Mouse (Mus musculus) spleen, adult 12 weeks (tissue): ENCODE results near the gene Trim16.

Experiments
- DNase-seq: peaks from one replicate; pipeline ENCODE4 v3.0.0; 2022; ENCODE audit warnings: low spot score

The Trim16 gene

DNA sequence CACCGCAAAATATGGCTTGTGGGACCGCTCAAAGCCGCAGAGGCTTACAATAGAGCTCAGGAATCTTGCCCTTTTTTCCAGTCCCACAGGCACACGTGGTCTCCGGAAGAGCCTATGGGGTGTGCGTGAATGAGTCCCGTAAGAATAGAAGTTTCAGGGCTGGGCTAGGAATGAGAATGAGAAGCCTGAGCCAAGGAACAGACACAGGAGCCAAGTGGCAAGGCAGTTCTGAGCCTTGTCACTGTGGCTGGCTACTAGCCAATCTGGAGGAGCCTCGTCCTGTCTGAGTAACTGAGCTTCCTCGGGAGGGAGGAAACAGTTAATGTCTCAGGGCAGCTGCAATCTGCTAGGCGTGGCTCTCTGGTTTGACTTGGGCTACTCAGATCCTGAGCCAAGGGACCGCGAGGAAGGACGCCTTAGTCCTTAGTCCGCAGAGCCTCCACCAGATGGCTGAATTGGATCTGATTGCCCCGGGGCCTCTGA, at the start of gene Trim16:
Gene Trim16, plus strand, starts transcription at position 173 of the 483 bp plus-strand sequence.
- DNase-seq = peak; percentile 9

DNA sequence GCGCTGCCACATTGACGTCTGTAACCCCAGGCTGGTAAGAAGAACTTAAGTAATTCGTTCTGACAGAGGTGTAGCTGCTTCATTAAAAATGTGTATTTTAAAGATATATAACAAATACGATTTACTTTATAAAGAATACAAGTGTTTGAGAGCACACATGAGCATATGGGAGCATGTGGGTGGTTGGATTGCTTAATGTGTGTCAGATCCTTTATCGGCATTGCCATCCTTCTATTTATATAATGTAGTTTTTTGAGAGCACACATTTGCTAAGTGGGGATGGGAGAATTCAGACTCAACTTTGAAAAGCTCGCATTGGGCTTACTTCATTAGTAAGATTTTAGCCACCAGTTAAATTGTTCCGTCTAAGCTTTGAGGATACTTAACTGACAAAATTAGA, 43.5 kb upstream of the Trim16 start:
- DNase-seq = no peak

DNA sequence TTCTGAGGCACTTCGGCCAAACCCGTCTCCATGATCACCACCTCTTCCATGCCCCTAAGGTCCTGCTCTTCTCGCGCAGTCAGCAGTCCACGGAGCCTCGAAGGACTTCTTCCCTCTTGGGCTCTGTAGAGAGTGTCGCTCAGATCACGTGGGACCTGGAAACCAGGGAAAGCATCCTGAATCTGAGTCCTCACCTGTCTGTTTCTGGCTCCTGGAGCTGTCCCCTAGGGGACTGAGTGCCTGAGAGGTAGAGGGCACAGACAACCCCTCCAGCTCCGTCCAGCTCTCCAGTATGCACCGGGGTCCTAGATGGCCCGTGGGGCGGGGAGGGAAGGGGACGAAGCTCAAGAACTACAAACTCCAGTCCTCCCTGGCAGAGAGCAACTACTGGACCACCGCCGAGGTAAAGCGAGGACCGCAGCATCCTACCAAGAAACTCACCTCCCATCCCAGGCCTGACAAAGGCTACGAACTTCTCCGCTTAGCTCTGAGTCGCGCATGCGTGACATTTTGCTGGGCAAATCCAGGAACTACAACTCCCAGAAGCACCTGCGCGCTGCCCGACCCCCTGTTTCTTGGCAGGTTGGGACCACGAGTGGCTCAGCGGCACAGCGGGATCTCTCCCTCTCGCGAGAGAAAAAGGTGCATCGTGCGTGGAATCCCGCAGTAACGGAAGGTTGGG, 31.0 kb upstream of the Trim16 start, which contains the start of gene Zfp286:
Gene Zfp286, minus strand, starts transcription at position 528 of the 682 bp plus-strand sequence.
- DNase-seq = peak; percentile 33

DNA sequence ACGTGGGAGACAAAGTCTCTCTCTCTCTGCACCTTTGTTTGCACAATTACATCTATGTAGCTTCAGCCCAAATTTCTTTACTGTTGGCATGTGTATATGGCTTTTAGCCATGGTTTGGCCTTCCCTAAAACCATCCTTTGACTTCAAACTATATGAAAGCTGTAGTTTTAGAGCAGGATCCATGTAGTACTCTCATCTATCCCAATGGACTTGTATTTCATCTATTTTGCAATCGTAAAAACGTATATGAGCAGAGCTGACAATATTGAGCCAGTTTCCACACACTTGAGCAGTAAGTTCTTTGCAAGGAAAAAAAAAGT, 30.5 kb upstream of the Trim16 start:
- no peak for DNase-seq

DNA sequence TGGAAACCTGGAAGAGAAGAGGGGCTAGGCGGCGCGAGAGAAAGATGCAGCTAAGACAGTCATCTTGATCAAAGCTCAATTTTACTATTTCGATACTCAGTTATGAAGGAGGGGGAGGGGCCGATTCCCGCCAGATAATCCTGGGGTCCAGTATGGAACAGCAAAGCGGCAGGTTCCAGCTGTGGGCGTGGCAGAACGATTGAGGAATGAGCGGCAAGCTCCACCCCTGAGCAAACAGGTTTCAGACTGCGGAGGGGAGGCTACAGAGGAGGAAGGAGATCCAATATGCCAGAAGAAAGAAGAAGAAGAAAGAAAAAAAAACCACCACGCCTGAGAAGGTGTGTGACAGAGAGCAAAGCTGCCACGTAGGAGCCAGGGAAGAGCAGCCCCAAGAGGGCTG, 15.9 kb upstream of the Trim16 start:
- DNase-seq = no peak

DNA sequence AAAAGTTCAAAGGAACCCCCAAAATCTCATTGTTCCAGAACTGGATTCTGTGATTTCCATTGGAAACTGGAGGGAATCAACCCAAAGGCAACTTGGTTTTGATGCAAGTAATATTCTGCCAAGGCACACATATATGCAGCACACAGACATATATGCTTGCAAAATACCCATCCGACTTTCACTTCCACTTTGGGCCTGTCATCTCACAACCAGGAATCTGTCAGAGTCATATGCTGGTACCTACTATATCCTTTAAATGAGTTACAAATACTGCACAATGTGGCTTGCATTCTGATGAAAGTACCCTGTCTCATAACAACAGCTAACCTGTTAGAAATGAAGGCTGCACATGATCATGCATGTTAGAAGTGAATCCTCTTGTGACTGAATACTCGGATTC, 12.1 kb upstream of the Trim16 start:
- DNase-seq = no peak

DNA sequence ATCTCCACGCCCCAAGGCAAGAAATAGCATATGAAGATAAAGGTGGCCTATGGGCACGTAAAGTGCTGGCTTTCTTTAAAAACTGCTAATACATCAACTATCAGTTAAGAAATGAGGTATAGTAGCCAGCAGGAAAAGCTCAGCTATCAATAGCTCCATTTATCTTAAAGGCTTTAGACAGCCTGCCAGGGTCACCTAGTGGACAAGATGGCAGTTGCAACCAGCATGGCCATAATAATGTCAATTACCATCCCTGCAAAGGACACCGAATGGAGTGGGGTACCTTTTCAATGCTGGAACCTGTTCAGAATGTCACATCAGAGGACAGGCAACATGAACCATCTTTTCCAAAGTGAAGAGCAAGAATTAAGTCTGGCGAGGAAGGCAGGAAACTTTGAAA, 10.8 kb upstream of the Trim16 start:
- DNase-seq = no peak

DNA sequence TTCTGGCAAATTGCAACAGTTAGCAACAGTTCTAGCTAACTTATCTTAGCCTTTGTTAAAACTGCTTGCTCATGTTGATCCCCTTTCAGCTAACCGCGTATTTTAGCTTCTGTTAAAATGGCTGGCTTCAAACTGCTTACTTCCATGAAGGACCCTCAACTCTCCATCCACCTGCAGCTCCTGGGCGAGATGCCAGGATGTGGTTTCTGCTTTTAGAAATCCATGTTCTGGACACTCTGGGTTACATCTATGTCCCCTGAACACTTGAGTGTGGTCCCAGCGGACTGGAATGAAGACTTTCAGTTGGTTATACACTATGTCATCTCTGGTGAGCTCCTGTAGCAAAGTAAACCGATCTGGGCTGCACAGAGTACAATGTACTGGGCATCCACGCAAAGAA, 7.8 kb upstream of the Trim16 start:
- DNase-seq = no peak

DNA sequence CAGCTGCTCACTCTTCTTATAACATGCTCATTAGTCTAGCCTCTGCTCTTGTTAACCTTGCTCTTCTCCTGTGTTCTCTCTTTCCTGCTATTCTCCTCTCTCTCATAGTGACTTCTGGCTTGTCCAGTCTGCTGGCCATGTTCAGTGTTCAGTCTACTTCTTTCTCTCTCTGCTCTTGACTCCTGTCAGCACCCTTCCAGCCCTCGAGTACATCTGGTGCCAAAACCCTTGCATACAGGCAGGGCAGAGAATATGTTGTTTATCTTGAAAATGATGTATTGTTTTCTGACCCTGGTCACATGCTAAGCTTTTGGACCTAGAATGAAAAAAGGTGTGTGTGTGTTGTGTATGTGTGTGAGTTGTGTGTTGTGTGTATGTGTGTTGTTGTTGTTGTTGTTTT, 6.5 kb upstream of the Trim16 start:
- no peak for DNase-seq

DNA sequence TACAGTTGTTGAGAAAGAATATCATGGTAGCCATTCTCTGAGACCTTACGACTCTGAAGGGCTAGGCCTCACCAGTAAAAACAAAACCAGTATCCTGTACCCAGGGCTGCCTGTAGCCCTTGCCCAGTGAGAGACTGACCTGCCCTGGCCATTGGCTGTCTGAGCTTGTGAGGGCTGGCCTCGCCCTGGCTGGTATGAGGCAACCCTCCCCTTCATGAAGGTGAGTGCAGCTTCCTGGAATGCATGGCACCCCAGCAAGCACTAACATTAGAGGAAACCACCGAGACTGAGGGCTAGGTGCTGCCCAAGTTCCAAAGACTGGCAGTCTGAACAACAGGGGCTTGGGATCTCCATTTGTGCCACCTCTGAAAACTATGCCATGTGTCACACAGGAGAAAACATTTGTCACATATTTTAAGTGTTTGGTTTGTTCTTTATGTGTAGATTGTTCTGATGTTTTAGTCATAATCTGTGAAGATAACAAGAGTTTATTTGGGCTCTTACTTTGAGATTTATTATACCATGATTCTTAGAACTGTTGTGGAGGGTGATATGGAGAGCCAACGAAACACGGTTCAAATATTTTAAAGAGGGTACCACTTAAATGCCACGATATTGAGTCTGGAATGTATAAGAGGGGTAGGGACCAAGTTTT, 5.9 kb upstream of the Trim16 start:
- DNase-seq = no peak

DNA sequence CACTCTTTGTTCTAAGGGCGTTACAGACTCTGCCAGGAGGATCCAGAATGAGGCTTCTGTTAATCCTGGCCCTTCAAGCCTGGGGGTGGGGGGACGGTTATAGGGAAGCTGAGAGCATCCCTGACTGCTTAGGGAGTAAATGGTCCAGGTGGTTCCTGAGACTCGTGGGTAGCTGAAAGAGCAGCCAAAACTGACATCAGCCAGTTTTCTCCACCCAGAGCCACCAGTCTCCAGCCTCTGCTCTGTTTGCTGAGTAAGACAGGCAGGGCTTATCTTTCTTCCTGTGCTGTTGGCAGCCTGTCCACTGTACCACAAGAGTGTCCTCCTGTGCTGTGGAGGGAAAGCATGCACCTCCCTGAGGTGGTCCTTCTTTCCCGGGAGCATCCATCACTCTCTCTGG, 5.4 kb upstream of the Trim16 start:
- no peak for DNase-seq

DNA sequence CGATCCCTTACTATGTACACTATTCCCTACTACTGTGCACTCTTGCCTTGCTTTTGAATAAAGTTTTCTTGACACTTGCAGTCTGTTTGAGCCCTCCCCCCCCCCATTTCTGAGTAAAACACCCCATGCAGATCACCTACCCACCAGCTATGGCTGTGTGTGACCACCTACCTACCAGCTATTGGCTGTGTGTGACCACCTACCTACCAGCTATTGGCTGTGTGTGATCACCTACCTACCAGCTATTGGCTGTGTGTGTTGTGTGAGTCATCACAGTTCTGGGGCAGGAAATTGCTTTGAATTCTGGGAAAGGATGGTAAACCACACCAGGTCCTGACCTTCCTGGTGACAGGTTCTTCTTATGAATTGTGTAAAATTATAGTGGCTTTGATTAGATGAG, 4.6 kb upstream of the Trim16 start:
- DNase-seq = no peak

DNA sequence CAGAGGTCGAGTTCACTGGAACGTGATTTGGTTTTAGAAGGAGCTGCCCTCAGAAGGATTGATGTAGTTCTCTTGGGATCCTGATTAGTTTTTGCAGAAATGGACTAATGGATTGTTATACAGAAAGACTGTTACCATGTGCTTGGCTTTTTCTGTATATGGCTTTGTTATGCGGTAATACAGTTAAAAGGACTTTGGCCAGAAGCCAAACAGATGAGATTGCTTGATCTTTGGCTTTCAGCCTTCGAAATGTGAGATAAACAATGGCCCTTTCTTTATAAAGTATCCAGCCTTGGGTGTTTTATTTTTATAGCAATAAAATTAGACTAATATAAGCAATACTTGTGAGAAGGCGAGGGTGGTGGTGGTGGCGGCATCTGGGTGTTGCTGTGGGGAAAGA, 3.4 kb upstream of the Trim16 start:
- no peak for DNase-seq

DNA sequence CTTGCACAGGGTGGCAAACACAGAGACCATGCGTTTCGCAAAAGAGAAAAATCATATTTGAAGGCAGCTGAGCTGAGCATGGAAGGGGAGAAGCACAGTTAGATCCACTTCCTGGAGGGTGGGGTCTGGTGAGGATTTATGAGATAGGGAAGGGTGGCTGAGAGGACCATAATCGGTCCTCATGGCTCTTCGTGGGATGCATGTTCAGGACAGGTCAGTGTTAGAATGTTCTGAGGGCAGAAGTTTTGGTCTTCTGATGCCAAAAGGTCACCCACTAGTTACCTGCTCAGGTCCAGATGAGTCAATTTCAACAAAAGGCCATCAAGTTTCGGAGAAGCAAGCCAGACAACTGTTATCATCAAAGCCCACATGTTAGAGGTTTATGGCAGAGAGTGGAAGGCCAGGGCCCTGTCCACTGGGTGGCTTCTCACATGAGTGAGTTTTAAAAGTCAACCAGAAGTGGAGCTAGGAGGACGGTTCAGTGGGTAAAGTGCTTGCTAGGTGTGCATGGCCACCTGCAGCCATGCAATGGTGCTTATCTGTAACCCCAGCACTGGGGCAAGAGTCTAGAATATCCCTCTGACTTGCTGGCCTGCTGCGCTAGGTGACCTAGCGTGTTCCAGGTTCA, 858 bp upstream of the Trim16 start:
- no peak for DNase-seq

DNA sequence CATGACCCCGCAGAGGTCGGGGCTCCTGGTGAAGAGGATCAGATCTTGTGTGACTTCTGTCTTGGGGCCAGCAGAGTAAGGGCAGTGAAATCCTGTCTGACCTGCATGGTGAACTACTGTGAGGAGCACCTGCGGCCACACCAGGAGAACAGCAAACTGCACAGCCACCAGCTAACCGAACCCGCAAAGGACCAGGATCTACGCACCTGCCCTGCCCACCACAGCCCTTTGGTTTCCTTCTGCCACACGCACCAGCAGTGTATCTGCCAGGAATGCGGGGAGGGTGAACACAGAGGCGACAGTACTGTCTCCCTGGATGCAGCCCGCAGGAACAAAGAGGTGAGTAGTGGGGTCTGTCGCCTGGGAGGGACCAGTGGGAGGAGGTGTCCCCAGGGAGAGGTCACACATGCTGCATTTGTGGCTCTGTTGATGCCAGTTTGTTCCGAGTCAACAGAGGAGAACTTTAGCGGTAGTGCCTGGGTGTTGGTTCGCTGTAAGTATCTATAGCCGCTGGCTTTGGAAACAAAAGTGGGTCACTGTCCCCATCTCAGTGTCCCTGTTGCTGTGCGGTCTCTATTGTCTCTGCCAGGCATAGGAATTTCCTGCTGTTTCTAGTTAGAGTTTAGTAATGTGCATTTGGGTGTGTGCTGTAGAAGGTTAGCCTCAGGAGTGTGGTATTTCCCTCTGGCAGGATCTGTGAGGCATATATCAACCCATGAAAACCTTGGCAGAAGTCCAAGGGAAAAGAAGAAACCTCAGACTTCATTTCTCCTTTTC, 818 bp downstream of the Trim16 start:
- DNase-seq = peak; percentile 16

DNA sequence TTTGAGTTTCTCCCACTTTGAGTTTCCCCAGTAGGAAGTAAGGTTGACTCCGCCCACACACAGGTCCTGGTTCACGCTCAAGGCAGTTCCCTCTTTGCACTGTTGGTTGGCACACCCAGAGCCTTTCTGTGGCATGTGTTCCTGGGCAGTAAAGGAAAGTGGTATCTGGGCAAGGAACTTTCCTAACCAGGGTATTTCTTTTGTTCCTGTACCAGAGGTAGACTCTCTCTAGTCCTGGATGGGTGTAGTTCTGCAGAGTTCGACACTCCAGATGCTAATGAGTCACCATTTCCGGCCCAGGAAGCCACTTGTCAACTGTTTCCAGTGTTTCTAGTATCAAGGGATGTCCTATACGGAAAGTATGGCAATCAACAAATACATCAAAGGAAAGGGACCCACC, 1.9 kb downstream of the Trim16 start:
- no peak for DNase-seq

DNA sequence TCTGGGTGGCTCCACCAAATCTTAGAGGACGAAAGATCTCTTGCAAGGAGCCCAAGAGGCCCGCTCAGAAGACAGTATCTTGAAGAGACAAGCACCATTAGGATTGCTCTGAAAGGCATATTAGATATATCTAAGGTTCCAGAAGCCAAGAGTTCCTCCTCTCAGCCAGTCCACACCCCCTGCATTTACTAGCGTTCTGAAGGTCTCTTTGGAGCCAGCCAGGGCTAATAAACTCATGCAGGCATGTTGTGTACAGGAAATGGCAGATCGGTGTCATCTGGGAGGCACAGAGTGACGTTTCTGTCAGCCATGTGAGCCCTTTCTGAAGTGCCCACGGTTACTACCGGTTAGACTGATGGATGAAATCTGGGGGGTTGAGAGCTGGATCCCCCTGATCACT, 4.2 kb downstream of the Trim16 start:
- no peak for DNase-seq

DNA sequence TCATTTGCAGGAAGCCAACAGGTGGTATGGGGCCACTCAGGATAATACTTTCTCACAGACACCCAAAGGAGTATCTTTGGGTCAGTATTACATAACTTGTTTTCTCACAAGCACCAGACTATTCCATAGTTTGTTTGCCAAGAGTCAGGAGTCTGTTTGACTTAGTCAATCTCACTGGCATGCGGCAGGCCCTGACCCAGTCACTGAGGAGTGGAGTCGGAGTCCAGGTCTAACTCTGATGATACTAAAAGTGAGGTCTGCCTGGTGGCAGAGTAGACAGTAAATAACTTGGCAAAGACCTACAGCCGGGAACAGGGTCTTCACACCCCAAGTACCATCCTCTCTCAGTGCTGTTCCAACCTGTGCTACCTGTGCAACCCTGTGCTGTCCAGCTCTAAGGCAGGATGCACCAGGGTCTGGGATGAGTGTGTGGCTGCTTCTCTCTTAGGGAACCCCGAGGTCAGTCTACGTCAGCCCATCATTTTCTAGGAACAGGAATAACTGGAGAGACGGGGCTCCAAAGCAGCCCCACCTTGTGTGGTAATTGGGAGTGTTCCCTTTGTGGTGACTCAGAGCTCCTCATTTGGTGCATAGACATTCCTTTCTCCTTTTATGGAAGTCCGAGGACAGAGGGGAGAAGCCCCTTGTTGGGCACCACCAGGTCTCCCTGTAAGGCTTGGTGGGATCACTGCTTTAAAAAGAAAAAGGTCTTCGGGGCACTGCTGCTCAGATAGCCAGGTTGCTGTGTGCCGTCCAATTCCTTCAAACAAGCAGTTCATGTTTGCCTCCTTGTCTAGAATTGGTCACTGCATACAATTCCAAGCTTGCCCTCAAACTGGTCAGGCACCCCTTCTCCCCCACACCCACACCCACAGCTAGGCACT, 5.4 kb downstream of the Trim16 start:
- no peak for DNase-seq

DNA sequence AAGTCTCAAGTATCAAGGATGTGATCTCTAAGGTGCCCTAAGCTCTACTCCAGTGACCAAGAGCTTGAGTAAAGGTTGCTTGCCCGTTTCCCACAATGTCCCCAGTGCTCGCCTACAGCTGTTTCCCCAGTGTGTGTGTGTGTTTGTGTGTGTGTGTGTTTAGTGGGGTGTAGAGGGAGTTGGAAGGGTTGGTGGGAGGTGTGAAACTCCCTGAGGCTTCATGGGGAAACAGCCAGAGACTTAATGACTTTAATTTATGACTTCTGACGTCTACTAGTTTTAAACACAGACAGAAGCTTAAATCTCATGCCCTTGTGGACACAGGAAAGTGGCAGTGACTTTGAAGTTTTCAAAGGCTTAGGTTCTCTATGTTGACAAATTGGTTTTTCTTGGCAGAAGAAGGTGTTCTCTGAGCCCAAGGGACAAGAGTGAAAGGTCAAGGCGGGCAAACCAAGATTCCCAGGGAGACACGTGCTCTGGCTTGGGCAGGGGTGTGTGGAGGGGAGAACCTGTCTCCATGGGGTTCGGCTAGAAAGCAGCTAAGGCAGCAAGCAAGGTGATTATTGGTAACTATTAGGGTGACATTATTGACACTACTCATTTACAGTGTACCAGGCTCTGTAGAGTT, 6.2 kb downstream of the Trim16 start:
- no peak for DNase-seq

DNA sequence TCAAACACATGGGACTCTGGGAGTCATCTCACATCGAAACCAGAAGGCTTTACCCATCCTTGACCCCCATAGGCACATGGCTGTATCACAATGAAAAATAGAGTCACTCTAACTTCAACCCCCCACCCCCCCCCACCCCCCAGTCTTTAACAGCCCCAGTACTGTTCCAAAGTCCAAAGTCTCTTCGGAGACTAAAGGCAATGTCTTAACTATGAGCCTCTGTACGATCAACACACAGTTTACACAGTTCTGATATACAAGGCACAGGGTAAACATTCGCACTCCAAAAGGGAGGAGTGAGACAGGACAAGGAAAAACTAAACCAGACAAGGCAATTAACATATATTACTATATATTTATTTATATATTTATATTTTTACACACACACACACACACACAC, 7.1 kb downstream of the Trim16 start:
- no peak for DNase-seq

DNA sequence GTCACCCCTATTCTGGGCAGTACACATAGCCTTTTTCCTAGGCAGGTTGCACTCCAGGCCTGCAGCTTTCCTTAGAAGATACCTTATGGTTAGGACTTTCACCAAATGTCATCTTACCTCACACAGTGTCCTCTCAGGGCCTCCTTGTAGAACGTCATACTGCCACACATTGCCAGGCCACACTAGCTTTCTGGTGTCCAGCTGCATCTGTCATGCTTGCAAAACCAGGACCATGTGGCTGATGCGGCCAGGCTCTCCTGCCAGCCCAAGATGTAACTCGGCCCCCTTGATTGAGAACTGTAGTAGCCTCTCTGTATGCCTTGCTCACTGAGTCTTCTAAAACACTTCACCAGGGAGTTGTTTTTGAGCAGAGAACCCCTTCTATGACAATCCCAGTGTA, 7.9 kb downstream of the Trim16 start:
- DNase-seq = no peak
